Mouse (Mus musculus) stomach, postnatal 0 days (tissue): ENCODE results near the gene Cobll1.

Experiments used
- CTCF ChIP-seq: IDR thresholded peaks from 2 replicates; pipeline ENCODE4 v1.5.1; 2016; ENCODE audit warnings: antibody characterized with exemption, low read depth, mild to moderate bottlenecking, moderate library complexity
- EP300 ChIP-seq: optimal IDR thresholded peaks from 2 replicates; pipeline ENCODE3; 2016; ENCODE audit warnings: antibody characterized with exemption

- no peak for TF ChIP-seq CTCF
- no peak for TF ChIP-seq EP300
Observed at GRCm38 (mm10) chr2:65232756-65233535, 6.3 kb downstream of the Cobll1 start.
